Mouse (Mus musculus) embryo, embryonic 11.5 days (tissue): Measurements from ENCODE around the gene Nicn1.
"Not testable (repeated sequence)": the region's sequence is repeated elsewhere in the genome, so short reads cannot be mapped to it uniquely, and the experiment has no call there.

Experiments used
- DNase-seq: peaks from one replicate; pipeline ENCODE4 v3.0.0-alpha.2; 2012; ENCODE audit warnings: low read depth, low spot score

The Nicn1 gene

DNA sequence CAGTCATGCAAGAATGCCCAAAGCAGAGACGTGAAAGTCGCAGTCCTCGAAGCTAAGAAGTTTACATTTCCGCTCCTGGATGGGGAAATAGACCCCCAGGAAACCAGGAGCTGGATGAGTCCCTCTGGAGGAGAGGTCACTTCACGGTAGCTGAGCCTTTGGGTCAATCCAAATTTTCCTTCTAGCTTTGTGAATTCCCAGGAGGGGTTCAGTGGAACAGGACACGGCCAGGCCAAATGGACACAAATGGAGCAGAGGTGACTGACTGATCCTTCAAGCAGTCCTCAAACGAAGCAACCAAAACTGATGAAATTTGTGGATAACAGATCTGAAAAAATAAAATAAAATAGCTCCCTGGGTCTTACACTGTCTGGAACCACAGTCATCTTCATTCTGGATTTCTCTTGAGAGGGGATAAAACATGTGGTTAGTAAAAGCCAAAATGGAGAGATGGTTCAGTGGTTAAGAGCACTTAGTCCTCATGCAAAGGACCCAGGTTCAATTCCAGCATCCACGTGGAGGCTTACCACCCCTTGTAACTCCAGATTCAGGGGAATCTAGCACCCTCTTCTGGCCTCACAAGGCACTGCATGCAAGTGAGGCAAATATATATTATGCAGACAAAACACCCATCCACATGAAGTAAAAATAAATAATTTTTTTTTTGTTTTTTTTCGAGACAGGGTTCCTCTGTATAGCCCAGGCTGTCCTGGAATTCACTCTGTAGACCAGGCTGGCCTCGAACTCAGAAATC, 11.4 kb upstream of the Nicn1 start:
- no peak for DNase-seq

DNA sequence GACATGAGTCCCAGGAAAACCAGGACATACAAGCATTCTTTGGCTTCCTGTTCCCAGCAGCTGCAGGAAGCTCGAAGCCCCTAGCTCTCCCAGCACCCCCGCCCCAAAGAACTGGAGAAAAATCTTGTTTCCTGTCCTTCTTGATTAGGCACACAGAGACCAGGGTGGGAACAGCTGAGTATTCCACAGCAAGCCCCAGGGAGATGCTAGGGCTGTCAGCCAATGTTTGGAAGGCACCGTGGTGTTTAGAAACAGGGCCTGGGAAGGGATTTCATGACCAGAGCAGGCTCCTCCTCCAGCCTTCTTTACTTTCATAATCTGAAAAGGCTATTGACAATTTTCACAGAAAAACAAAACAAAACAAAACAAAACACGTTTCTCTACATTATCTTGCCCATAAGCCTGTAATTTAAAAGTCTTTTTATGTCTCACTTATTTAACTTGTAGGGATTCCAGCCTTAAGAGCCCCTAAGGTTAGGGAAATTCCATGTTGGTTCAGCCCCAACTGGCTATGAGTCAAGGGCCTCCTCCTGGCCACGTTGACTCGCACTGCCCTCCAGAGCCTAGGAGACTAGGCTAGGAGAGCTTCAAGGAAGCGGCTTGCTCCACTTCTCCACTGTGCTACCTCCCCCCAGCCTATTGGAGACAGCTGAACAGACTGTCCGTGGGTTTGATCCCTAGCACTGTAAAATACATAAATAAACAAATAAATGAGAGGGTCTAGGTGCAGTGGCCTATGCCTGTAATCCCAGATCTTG, 10.0 kb upstream of the Nicn1 start:
- no peak for DNase-seq

DNA sequence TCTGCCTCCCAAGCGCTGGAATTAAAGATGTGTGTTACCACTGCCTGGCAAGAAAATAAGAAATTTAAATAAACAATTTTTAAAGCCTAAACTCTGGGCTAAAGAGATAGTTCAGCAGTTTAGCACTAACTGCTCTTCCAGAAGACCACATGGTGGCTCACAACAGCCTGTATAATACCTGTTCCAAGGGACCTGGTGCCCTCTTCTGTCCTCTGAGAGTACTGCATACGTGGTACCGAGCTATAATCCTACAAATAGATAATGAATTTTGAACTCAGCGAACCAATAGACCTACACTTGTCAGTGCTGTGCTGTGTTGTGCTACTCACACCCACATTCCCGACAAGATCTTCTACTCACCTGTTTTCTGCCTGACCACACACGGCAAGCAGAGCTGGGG, 5.8 kb upstream of the Nicn1 start:
- DNase-seq: no peak

DNA sequence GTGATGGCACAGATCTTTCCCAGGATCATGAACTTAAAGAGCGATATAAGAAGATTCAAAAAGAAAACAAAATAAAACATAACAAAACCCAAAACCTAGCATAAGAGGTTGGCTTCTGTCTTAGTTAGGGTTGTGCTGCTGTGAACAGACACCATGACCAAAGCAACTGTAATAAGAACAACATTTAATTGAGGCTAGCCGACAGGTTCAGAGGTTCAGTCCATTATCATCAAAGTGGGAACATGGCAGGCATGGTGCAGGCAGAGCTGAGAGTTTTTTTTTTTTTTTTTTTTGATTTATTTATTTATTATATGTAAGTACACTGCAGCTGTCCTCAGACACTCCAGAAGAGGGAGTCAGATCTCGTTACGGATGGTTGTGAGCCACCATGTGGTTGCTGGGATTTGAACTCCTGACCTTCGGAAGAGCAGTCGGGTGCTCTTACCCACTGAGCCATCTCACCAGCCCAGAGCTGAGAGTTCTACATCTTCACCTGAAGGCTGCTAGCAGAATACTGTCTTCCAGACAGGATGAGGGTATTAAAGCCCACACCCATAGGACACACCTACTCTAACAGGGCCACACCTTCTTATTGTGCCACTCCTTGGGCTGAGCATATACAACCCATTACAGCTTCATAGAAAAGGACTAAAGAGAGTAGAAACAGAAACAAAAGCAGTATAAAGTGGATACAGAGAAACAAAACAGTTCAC, 2.5 kb upstream of the Nicn1 start:
- not testable (repeated sequence) for DNase-seq

DNA sequence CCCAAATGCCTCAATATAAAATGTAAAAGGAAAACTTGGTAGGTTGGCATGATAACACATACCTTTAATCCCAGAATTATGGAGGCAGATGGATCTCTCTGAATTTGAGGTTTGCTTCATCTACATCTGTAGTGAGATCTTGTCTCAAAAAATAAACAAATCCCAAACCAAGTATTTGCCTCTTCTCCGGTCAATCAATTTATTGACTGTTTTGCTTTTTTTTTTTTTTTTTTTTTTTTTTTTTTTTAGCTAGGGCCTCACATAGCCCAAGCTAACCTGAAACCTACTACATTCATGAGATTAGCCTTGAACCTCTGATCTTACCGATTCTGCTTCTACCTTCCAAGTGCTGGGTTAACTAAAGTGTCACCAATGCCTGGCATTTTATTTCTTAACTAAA, 882 bp upstream of the Nicn1 start:
- no peak for DNase-seq

DNA sequence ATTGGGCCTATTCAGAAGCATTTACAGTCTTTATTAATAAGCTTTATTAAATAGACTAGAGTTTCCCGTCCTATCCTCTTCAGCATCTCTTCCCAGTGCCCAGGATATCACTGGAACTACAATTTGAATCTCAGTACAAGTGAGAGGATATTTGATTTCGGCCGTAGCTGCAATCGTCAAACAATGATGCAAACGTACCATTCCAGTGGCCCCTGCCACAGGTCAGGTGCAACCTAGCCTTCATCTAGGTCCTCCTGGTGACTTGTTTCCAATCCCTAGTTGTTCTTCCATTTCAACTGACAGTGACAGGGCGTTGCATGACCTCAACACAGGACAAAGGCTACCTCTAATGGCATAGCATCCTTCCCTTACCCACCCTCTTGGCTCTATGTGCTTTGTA, 544 bp downstream of the Nicn1 start:
- no peak for DNase-seq

DNA sequence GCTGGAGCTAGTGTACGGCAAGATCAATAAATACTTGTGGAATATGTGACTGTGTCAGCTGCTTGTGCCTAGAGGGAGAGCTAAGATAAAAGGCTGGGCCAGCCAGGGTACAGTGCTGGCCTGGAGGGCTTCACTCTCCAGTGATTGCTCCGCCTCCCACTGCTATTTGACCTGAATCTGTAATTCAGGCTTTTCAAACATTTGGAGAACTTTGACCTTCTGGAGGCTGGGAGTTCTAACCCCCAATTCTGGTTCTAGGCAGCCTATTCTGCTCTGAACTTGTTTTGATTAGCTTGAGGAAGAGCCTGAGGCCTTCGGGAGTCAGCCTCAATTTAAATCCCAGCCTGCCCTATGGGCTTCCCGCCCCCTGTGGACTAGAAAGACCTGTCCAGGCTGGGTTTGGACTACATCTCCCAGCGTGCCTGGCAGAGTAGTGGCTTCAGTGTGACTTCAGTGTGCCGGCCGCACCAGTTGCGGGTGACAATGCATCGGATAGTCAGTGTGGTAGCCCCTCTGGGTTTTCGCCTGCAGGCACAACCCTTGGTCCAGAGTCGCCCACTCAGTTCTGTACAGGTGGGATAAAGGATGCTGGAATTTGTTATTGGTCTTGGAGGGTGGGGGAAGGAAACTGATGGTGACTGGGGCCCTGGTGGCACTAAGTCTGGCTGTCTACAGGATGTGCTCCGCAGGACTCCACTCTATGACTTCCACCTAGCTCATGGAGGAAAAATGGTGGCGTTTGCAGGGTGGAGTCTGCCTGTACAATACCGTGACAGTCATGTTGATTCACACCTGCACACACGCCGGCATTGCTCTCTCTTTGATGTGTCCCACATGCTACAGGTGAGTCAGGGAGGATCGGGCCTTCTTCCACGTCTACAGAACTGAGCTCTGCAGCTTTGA, 6.5 kb downstream of the Nicn1 start, which contains the start of gene Amt:
Gene Amt (plus strand): TSS at position 401 of the 903 bp plus-strand sequence.
- no peak for DNase-seq

DNA sequence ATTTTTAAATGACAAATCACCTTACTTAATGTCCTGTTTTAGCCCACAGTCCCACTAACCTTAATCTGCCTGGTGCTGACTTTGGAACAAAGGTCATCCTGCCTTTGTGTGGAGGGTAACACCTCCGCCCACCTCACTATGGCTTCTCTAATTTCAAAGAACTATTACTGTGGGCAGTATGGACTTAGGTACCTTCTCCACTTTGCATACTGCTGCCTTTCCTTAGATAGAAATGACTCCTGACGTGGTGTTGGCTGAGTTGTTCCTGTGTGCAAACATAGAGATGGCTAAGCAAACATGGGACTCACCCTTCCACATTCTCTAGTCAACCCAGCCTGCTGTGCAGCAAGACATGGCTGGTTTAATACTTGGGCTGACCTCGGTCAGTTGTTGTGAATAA, 11.6 kb downstream of the Nicn1 start:
- DNase-seq: no peak

DNA sequence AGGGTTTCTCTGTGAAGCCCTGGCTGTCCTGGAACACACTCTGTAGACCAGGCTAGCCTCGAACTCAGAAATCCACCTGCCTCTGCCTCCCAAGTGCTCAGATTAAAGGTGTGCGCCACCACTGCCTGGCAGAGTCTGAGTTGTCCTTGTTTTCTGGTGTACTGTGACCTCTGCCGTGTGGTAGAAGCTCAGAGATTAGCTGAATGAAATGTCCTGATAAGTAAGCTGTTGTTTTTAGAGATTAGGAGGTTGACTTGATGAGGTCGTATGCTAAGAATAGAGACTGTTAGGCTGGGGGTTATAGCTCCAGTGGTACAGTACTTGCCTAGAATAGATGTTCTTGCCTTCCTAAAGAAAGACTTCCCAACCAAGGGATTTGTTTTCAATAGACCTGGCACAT, 14.5 kb downstream of the Nicn1 start:
- no peak for DNase-seq

DNA sequence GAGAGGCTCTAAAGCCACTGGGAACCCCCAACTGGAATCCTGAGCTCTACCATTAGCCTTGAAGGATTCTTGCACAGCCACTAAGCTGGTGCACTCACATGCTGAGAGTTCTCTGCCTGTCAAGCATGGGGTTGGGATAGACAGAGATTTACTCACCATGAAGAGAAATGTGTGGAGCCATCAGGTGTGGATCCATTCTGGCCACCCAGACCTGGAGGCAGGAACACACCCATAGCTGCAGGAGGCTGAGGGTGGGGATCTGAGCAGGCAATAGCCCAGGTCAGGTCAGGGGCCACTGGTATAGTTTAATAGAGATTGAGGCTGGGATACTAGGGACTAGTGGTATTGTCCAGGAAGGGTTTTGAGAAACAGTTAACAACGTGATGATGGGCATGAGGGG, 14.9 kb downstream of the Nicn1 start:
- DNase-seq: no peak

DNA sequence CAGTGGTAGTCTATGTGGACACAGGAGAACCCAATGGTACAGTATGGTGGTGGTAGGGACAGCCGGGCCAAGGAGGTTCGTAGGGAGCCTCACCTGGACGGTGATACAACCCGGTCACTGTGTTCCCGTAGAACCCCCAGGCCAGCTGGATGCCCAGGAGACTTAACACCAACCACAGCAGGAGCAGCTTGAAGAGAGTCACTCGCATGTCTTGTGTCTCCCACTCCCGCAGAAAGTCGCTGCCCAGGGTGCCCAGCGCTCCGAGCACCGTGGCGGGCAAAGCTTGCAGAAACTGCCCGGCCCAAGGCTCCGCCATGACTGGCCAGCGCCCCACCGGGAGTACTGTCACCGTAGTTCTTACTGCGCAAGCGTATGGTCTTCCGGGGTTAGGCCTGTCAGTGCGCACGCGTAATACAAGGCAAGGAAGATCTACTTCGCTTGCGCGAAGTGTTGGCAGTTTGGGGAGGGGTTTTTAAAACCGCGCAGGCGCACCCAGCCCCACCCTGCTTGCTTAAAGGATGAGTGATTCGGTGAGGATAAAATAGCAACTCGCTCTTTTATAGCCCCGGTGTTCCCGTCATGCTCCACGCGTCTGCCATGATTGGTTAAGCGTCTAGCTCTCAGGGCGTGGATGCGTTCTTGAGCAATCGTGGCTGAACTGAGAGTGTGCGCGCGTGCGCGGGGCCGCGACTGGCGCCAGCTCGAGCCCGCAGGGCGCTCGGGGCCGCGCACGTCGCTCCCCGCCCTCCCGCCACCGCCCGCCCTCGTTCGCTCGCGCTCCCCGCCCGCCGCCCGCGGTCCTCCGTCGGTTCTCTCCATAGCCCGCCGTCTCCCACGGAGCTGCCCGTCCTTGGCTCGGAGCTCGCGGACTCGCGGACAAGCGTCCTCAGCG, 15.6 kb downstream of the Nicn1 start, which contains the start of the genes Rhoa and Tcta:
Gene Rhoa (plus strand): TSS at position 501 of the 892 bp plus-strand sequence.
Gene Tcta (minus strand): TSS at position 532 of the 892 bp plus-strand sequence.
- peak; percentile 98 for DNase-seq

DNA sequence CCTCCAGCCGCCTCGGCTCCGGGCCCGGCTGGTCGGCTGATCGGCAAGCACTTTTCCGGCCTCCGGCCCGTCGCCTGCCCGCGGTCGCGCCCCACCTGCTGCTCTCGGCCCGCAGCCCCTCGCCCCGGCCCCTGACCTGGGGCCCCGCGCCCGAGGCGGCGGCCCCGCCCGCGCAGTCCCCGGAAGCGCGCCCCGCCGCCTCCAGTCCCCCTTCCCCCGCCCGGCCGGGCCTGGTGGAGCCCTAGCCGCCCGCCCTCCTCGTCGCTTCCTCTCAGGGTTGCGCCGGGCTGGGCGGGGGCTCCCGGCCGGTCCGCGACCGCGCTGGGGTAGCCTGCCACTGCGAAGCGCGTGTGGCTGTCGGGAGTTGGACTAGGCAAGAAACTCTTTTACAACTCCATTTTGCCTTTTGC, 16.3 kb downstream of the Nicn1 start:
- DNase-seq: peak; percentile 46

DNA sequence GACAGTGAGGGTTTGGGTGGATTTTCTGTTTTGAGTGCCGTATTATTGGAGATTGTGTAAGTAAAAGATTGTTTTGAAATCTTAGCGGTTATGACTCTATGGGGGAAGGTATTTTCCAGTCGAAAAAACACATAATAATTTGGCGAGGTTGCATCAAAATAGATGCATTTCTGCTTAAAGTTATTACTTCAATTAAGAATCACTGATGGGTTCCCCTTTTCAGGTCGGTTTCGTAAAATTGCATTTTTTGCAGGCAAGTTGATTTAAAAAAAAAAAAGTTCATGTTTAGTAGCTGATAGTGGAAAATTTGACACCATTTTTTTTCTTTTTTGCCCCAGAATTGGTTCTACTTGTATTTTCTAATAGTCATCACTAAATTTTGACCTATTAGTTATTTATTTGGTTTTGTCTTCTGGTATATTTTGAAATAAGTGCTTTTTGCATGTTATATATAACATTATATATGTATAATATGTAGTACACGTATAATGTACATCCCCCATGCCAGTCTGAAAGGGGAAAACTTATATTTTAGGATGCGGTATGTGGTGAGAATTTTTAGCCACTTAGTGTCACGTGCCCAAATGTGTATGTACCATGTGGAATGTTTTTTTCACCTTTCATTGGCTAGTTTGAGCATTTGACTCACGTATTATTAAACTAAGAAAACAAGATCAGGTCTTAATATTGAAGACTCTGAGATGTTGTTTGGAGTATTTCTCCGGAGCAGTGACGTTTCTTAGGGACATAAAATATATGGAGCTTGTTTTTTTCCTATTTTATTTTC, 17.0 kb downstream of the Nicn1 start:
- no peak for DNase-seq

DNA sequence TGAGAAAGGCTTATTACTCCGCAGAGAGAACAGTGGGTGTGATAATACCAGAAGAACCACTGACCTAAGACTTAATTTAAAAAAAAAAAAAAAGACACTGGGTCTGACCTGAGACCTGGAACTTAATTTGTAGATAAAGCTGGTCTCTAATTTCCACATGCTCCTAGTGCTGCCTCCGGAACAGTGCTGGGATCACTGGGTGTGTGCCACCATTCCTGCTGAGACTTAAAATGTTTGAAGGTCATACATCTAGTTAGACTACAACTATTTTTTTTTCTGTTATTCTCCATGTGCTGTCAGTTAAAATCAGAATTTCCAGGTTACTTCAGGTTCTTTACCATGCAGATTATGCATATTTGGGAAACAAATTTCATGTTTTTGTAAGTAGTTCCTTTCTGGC, 17.9 kb downstream of the Nicn1 start:
- no peak for DNase-seq

DNA sequence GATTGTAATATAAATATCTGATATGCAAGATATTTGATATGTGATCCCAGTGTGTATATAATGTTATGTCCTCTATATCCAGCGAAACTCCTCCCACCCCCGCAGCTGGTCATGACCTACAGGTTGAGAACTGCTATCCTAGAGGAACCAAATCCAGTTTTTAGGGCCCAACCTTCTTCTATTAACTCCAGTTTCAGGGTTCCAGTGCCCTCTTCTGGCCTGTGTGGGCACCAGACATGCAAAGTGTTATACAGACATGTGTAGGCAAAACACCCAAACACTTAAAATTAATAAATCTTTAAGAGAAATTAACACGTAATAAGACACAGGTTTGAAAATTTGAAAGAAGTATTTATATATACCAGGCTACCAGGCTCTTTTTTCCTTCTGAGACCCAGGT, 27.3 kb downstream of the Nicn1 start:
- no peak for DNase-seq

DNA sequence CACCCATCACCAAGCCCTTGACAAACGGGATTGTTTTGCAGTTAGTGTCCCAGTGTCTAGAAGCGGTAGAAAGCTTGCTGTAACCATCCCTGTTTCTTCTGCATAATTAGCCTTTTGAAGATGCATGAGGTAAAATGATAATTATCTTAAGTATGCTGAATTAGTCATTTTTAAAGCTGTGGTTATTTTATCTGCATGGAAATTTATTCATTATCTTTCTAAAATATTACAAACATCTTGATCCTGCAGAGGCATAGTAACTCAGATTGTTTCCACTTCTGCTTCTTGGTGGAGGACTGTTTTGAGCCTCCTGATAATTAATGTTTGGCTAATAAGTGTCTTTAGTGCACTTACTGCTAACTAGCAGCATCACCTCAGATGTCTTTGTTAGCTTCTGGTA, 28.2 kb downstream of the Nicn1 start:
- no peak for DNase-seq

DNA sequence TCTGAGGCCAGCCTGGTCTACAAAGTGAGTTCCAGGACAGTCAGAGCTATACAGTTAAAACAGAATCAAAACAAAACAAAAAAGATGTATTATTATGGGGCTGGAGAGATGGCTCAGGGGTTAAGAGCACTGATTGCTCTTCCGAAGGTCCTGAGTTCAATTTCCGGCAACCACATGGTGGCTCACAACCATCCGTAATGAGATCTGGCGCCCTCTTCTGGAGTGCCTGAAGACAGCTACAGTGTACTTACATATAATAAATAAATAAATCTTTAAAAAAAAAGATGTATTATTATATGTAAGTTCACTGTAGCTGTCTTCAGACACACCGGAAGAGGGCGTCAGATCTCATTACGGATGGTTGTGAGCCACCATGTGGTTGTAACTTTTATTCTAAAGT, 31.8 kb downstream of the Nicn1 start:
- DNase-seq: not testable (repeated sequence)

DNA sequence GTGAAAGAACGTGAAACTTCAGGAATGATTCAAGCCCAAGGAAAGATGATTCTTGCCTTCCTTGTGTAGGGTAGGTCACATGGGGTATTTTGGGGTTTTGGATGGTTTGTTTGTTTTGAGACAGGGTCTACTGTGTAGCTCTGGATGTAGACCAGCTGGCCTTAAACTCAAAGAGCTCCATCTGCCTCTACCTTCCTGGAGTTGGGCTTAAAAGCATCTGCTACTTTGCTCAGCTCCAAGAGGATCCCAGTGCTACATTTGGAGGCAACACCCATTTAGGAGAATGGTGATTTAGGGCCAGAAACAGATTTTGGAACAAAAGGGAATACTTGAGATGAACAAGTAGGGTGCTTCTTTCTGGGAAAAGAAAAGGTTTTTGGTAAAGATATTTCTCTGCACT, 34.6 kb downstream of the Nicn1 start:
- DNase-seq: no peak

DNA sequence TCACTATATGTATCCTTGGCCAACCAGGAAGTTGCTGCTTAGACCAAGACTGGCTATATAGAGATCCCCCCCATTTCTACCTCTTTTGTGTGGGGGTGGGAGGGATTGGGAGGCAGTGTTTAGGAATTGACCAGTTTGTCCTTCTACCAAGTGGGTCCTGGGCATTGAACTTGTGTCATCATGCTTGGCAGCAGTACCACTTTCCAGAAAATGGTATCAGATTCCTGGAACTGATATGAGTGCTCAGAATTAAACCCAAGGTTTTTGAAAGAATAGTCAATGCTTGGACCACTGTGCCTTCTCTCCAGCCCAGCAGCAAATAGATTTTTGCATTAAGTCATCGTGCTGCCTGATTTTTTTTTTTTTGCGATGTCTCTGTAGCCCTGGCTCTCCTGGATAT, 35.6 kb downstream of the Nicn1 start:
- no peak for DNase-seq
